8 mouse cellular contexts compared by ENCODE assay signal in the genomic region with DNA sequence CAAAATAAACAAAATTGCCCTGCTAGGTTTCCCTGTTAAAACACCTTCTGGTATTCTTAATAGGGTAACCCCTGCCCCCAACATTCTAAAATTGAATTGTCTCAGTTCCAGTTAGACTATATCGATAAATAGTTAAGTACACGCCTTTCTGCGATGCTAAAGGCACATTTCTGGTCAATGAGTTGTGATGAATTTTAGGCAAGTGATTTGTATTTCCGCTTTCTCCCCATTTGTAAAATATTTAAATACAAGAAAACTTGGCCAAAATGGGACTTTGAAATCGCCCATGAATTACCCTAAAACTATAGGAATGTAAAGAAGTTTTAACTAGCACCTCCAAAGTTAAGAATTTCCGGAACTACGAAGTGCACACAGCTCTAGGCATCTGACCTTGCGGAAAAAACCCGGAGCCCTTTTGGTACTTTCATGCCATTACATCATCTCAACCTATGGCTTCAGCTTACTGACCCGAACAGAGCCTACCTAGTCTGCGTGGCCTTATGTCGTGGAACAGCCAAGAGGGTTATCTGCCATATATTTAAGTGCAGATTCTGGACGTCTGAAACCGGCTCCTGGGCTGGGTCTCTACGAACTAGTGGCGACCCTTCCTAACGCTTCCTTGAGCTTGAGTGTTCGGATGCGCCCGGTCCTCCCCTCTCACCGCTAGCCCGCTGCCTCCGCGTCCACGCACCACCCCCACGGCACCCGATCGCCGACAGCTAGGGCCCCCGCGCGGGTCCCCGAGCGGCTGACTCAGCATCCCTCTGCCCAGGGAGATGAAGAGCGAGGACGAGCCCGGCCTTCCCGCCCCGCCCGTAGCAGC. TPM values are rescaled to one million over a fixed set of nuclear protein-coding genes. Genes with fewer than 3 reads are reported as not detected.
A peak's percentile ranks its signal among the peaks of the same experiment; 100 is the strongest.
DNase-seq lines count a peak whose midpoint lies in the region; ATAC-seq and TF ChIP-seq lines count a peak whose summit lies in the region.

No protein-coding gene starts in this region.

- H3K4me1 ChIP-seq in kidney, adult 2 months (ENCODE audit: control insufficient read depth, insufficient read depth, low read length) = peaks cover 7% of the 10 kb centered on the region; the same call in 1 of the 2 replicates
- H3K4me1 ChIP-seq in ES-E14 (ENCODE audit: control insufficient read depth in 2 of 2, insufficient read depth in 2 of 2, low read length in 2 of 2, poor library complexity in 1 of 2) = peaks cover 0 to 5% of the 10 kb centered on the region in 2 experiments; a peak in 1 of 4 replicates
- peaks cover 5% of the 10 kb centered on the region; the same call in 1 of the 2 replicates for H3K4me1 ChIP-seq in embryonic facial prominence, embryonic 15.5 days
- no peaks in the 10 kb centered on the region for H3K4me1 ChIP-seq in limb, embryonic 11.5 days (ENCODE audit: control insufficient read depth, insufficient read depth, low read length)

- H3K36me3 ChIP-seq in kidney, adult 2 months (ENCODE audit: control insufficient read depth, insufficient read depth, low read length) = peaks cover 8% of the 10 kb centered on the region; the same call in 1 of the 2 replicates
- peaks cover 9% of the 10 kb centered on the region; the same call in 1 of the 2 replicates for H3K36me3 ChIP-seq in ES-E14 (ENCODE audit: control insufficient read depth, insufficient read depth, low read length, poor library complexity, severe bottlenecking)
- peaks cover 22% of the 10 kb centered on the region for H3K36me3 ChIP-seq in embryonic facial prominence, embryonic 15.5 days
- H3K36me3 ChIP-seq in limb, embryonic 11.5 days (ENCODE audit: control insufficient read depth, insufficient read depth, low read length) = peaks cover 3% of the 10 kb centered on the region; the same call in 1 of the 2 replicates

- ATAC-seq in embryonic facial prominence, embryonic 15.5 days (ENCODE audit: insufficient number of reproducible peaks, low FRiP score, low TSS enrichment, low read depth) = peak; percentile 21; the same call in 1 of the 2 replicates
- ATAC-seq in limb, embryonic 11.5 days (ENCODE audit: insufficient number of reproducible peaks, low FRiP score, low TSS enrichment, low read depth) = peak; percentile 32

- TF ChIP-seq CTCF in kidney, adult 2 months (conservative IDR thresholded peaks at IDR 0.05; ENCODE audit: insufficient read depth, insufficient read length, low read depth, low read length) = no peak

- H3K4me3 ChIP-seq in kidney, adult 2 months (ENCODE audit: insufficient read depth, low read depth, low read length) = peak overlapping the region; percentile 88
- peak overlapping the region; percentile 87 to 88 for H3K4me3 ChIP-seq in ES-E14 (ENCODE audit: insufficient read depth in 1 of 2, low read depth in 1 of 2, low read length in 2 of 2, poor library complexity in 1 of 2, severe bottlenecking in 1 of 2)
- H3K4me3 ChIP-seq in embryonic facial prominence, embryonic 15.5 days (replicated peaks) = peak overlapping the region; percentile 68
- peak overlapping the region; percentile 82 for H3K4me3 ChIP-seq in limb, embryonic 11.5 days (ENCODE audit: low read depth, low read length)

- peak; percentile 29 for DNase-seq in kidney, adult 2 months
- DNase-seq in kidney, postnatal 25 days = no peak
- no peak for DNase-seq in ES-E14 (ENCODE audit: low read depth, low spot score)
- DNase-seq in limb, embryonic 11.5 days (ENCODE audit: low spot score) = no peak
- peak; percentile 51 to 58 for DNase-seq in natural killer cell, adult 2 months (ENCODE audit: low spot score in 2 of 2)
- no peak for DNase-seq in adrenal gland, adult 8-10 months
- no peak for DNase-seq in frontal cortex, postnatal 14 days (ENCODE audit: low spot score in 2 of 2)

- no peaks in the 10 kb centered on the region for H3K27me3 ChIP-seq in kidney, adult 2 months (replicated peaks; ENCODE audit: control insufficient read depth, insufficient read depth, low read length)
- no peaks in the 10 kb centered on the region for H3K27me3 ChIP-seq in embryonic facial prominence, embryonic 15.5 days
- no peaks in the 10 kb centered on the region for H3K27me3 ChIP-seq in limb, embryonic 11.5 days (ENCODE audit: control insufficient read depth, insufficient read depth, low read length)

- peak overlapping the region; percentile 55 for H3K4me2 ChIP-seq in embryonic facial prominence, embryonic 15.5 days (replicated peaks)
- H3K4me2 ChIP-seq in limb, embryonic 11.5 days (ENCODE audit: low read depth, severe bottlenecking) = peak overlapping the region; percentile 43; the same call in 1 of the 2 replicates

- in situ Hi-C loops in ES-E14 (cut with MboI; ENCODE audit: low sequenced_read_pairs in 2 of 2, unreplicated experiment in 2 of 2) = no loop called here

- peak overlapping the region; percentile 97 for H3K9ac ChIP-seq in ES-E14 (ENCODE audit: insufficient read depth, low read depth, low read length, poor library complexity, severe bottlenecking)
- peak overlapping the region; percentile 79 for H3K9ac ChIP-seq in embryonic facial prominence, embryonic 15.5 days
- peak overlapping the region; percentile 87 for H3K9ac ChIP-seq in limb, embryonic 11.5 days (ENCODE audit: low read length)

- H3K9me3 ChIP-seq in ES-E14 (ENCODE audit: control insufficient read depth, insufficient read depth, low read depth, low read length) = no peaks in the 10 kb centered on the region
- no peaks in the 10 kb centered on the region for H3K9me3 ChIP-seq in embryonic facial prominence, embryonic 15.5 days (replicated peaks)
- H3K9me3 ChIP-seq in limb, embryonic 11.5 days (ENCODE audit: control insufficient read depth, low read length) = no peaks in the 10 kb centered on the region

- no peak for TF ChIP-seq POLR2A in kidney, adult 2 months (IDR thresholded peaks at IDR 0.05; ENCODE audit: low read depth, low read length)

- under 1% methylated on average over 40 of the region's 40 CpGs for WGBS in kidney, adult 2 months
- WGBS in embryonic facial prominence, embryonic 15.5 days = 1% methylated on average over 40 of the region's 40 CpGs
- WGBS in limb, embryonic 11.5 days = 2% methylated on average over 40 of the region's 40 CpGs

- peak overlapping the region; percentile 83 for H3K27ac ChIP-seq in kidney, adult 2 months (ENCODE audit: insufficient read depth, low read depth, low read length)
- peak overlapping the region; percentile 75; the same call in 1 of the 2 replicates for H3K27ac ChIP-seq in ES-E14 (ENCODE audit: insufficient read depth, low read depth, low read length, poor library complexity, severe bottlenecking)
- peak overlapping the region; percentile 78 for H3K27ac ChIP-seq in embryonic facial prominence, embryonic 15.5 days (replicated peaks)
- H3K27ac ChIP-seq in limb, embryonic 11.5 days (replicated peaks; ENCODE audit: low read depth, low read length) = peak overlapping the region; percentile 33; the same call in 1 of the 2 replicates

TF ChIP-seq in ES-E14, 5 proteins besides CTCF, POLR2A, EP300 and RAD21:
- TF ChIP-seq CHD2 (IDR thresholded peaks at IDR 0.05; ENCODE audit: low read depth, low read length) (no peak), MAFK (IDR thresholded peaks at IDR 0.05; ENCODE audit: insufficient read depth, low read depth, low read length) (peak; percentile 90)

RNA-seq across cellular contexts. Expression of gene Ghitm, which starts 0.6 kb away (rescaled TPM):
- polyA plus RNA-seq in kidney, adult 2 months (2012; rRNA removed) = 322 and 327 TPM in 2 replicates
- total RNA-seq in ES-E14 (2012; rRNA removed) = 75.1 and 82.8 TPM in 2 replicates
- 188 and 194 TPM in 2 replicates for polyA plus RNA-seq in embryonic facial prominence, embryonic 15.5 days (2015; fragmentation: Nextera tagmentation; extraction: Ambion mirVana)
- polyA plus RNA-seq in limb, embryonic 11.5 days (2014; fragmentation: Nextera tagmentation; extraction: Ambion mirVana) = 178 and 182 TPM in 2 replicates
- 100 to 1,000 TPM; 407 to 751 (median 544) TPM for total RNA-seq in adrenal gland, adult 8-10 months (2022)

RNA-seq across cellular contexts. Expression of gene 2610528A11Rik, which starts 20.7 kb away (rescaled TPM):
- 0.38 and 0.72 TPM in 2 replicates for polyA plus RNA-seq in kidney, adult 2 months (2012; rRNA removed)
- not detected in 2 replicates for total RNA-seq in ES-E14 (2012; rRNA removed)
- polyA plus RNA-seq in embryonic facial prominence, embryonic 15.5 days (2015; fragmentation: Nextera tagmentation; extraction: Ambion mirVana) = 28.4 and 28.6 TPM in 2 replicates
- 3.0 and 3.2 TPM in 2 replicates for polyA plus RNA-seq in limb, embryonic 11.5 days (2014; fragmentation: Nextera tagmentation; extraction: Ambion mirVana)
- under 1 TPM; 0.49 to 0.89 (median 0.58) TPM for total RNA-seq in adrenal gland, adult 8-10 months (2022)

RNA-seq across cellular contexts. Expression of gene Cdhr1, which starts 36.4 kb away (rescaled TPM):
- polyA plus RNA-seq in kidney, adult 2 months (2012; rRNA removed) = 0.14 TPM in 1 of 2 replicates, not detected in the other
- total RNA-seq in ES-E14 (2012; rRNA removed) = 0.94 and 1.6 TPM in 2 replicates
- polyA plus RNA-seq in embryonic facial prominence, embryonic 15.5 days (2015; fragmentation: Nextera tagmentation; extraction: Ambion mirVana) = 2.7 and 3.0 TPM in 2 replicates
- 0.15 TPM in 1 of 2 replicates, not detected in the other for polyA plus RNA-seq in limb, embryonic 11.5 days (2014; fragmentation: Nextera tagmentation; extraction: Ambion mirVana)
- under 1 TPM in 3 of 4 experiments, not detected in 1; 0.06 to 0.08 (median 0.07) TPM for total RNA-seq in adrenal gland, adult 8-10 months (2022)

Comparison
In these comparisons a context has a peak if more than half of its experiments do, and no peak if none do; other contexts are left out.
1. DNase-seq: peak in kidney, adult 2 months (single experiment) and natural killer cell, adult 2 months (2 of 2); none in kidney, postnatal 25 days (0 of 2), ES-E14 (single experiment), limb, embryonic 11.5 days (single experiment), adrenal gland, adult 8-10 months (single experiment) and frontal cortex, postnatal 14 days (0 of 2).
2. H3K27ac ChIP-seq: peak in every context shown above with its lines; median percentile 83 in kidney, adult 2 months; 78 in embryonic facial prominence, embryonic 15.5 days; 75 in ES-E14; 33 in limb, embryonic 11.5 days.
3. Peak in every context shown above with its lines, with median percentiles within 50 percentile points of each other: H3K4me3 ChIP-seq and H3K9ac ChIP-seq.